Comparison of ENCODE assay signal across 11 mouse cellular contexts in the genomic region with DNA sequence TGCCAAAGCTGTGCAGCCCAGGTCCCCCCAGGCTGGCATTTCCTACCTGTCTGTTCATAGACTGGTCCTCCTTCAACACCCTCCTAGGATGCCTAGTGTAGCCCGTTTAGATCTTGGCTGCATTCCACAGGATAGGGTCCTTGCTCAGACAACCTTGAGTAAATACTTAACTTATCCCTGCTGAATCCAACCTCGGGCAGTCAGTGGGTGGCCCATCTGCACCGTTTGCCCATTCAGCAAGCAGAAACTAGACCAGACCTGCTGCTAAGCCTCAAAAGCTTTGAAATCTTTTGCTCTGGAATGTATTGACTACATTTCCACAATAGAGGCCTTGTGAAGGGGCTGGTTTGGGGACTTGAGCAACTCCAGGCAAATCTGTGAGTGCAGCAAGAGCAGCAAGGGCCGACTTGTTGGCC. TPM values are rescaled to one million over a fixed set of nuclear protein-coding genes. Genes with fewer than 3 reads are reported as not detected.
DNase-seq lines count a peak whose midpoint lies in the region; ATAC-seq and TF ChIP-seq lines count a peak whose summit lies in the region.
"Had no signal": no experiment of that assay in that cellular context is flagged by ENCODE, and none has a peak within 500 bp of the region (broad histone marks: within the 10 kb centered on the region; RNA-seq: fewer than 3 reads in every experiment).

No protein-coding gene starts in this region.

- no peak overlapping the region for H3K4me3 ChIP-seq in hindbrain, embryonic 10.5 days
- no peak overlapping the region for H3K4me3 ChIP-seq in hindbrain, postnatal 0 days (ENCODE audit: low read length)
- H3K4me3 ChIP-seq in kidney, postnatal 0 days (replicated peaks; ENCODE audit: low read depth, low read length) = no peak overlapping the region
- H3K4me3 ChIP-seq: erythroblast, embryonic 14.5 days; myocyte had no signal

- peak; percentile 25 for DNase-seq in hindbrain, embryonic 10.5 days (ENCODE audit: low spot score)
- DNase-seq in hindbrain, postnatal 0 days (ENCODE audit: low spot score) = no peak
- peak; percentile 31 for DNase-seq in ES-CJ7 (ENCODE audit: low read depth, low spot score)
- DNase-seq in fat pad, adult 2 months (ENCODE audit: extremely low read depth, low read depth, low spot score) = peak; percentile 85
- peak; percentile 60 for DNase-seq in kidney, postnatal 0 days (ENCODE audit: low spot score)
- DNase-seq in ovary, postnatal 14 days (ENCODE audit: low spot score) = no peak
- no peak for DNase-seq in gastrocnemius, postnatal 14 days
- DNase-seq in B cell, adult 2 months = no peak
- DNase-seq: adrenal gland, postnatal 36 days had no signal

- H3K27ac ChIP-seq in hindbrain, embryonic 10.5 days = peak overlapping the region; percentile 19; the same call in 1 of the 2 replicates
- H3K27ac ChIP-seq in hindbrain, postnatal 0 days = no peak overlapping the region
- H3K27ac ChIP-seq in kidney, postnatal 0 days = peak overlapping the region; percentile 84

- H3K9ac ChIP-seq in hindbrain, postnatal 0 days (replicated peaks; ENCODE audit: low read length) = no peak overlapping the region
- H3K9ac ChIP-seq in kidney, postnatal 0 days (ENCODE audit: low read depth, low read length) = no peak overlapping the region

- no peaks in the 10 kb centered on the region for H3K36me3 ChIP-seq in hindbrain, embryonic 10.5 days
- no peaks in the 10 kb centered on the region for H3K36me3 ChIP-seq in hindbrain, postnatal 0 days (ENCODE audit: insufficient read depth, low read length)
- H3K36me3 ChIP-seq in kidney, postnatal 0 days (ENCODE audit: insufficient read depth, low read length) = no peaks in the 10 kb centered on the region

- no peak for TF ChIP-seq CTCF in hindbrain, postnatal 0 days (IDR thresholded peaks at IDR 0.05; ENCODE audit: low read depth)
- TF ChIP-seq CTCF in kidney, postnatal 0 days (IDR thresholded peaks at IDR 0.05; ENCODE audit: low read depth) = no peak

- no peaks in the 10 kb centered on the region for H3K27me3 ChIP-seq in hindbrain, embryonic 10.5 days (ENCODE audit: insufficient read depth, poor library complexity, severe bottlenecking)
- no peaks in the 10 kb centered on the region for H3K27me3 ChIP-seq in hindbrain, postnatal 0 days (ENCODE audit: insufficient read depth, low read length)
- no peaks in the 10 kb centered on the region for H3K27me3 ChIP-seq in kidney, postnatal 0 days (ENCODE audit: insufficient read depth, low read length)

- H3K4me2 ChIP-seq in hindbrain, postnatal 0 days (ENCODE audit: low read depth, low read length) = no peak overlapping the region
- H3K4me2 ChIP-seq in kidney, postnatal 0 days (ENCODE audit: low read length) = no peak overlapping the region

- no peak for ATAC-seq in hindbrain, postnatal 0 days
- ATAC-seq in kidney, postnatal 0 days (replicated peaks; ENCODE audit: low FRiP score, low read depth) = peak; percentile 89

- H3K9me3 ChIP-seq in hindbrain, embryonic 10.5 days = no peaks in the 10 kb centered on the region
- no peaks in the 10 kb centered on the region for H3K9me3 ChIP-seq in hindbrain, postnatal 0 days (ENCODE audit: low read length)
- no peaks in the 10 kb centered on the region for H3K9me3 ChIP-seq in kidney, postnatal 0 days (replicated peaks; ENCODE audit: low read length)

- peaks cover 23% of the 10 kb centered on the region for H3K4me1 ChIP-seq in hindbrain, embryonic 10.5 days (replicated peaks)
- H3K4me1 ChIP-seq in hindbrain, postnatal 0 days (ENCODE audit: insufficient read depth, low read length) = no peaks in the 10 kb centered on the region
- H3K4me1 ChIP-seq in kidney, postnatal 0 days (replicated peaks; ENCODE audit: insufficient read depth, low read length) = peaks cover 16% of the 10 kb centered on the region; the same call in 1 of the 2 replicates

- intact Hi-C loops in gastrocnemius, postnatal 14 days (cut with DNase I; ENCODE audit: low total_unique reads) = no loop called here

- WGBS in hindbrain, embryonic 10.5 days = 29% methylated on average over 4 of the region's 4 CpGs
- WGBS in hindbrain, postnatal 0 days = 12% methylated on average over 4 of the region's 4 CpGs
- 21% methylated on average over 4 of the region's 4 CpGs for WGBS in kidney, postnatal 0 days

RNA-seq across cellular contexts. Expression of a gene that starts 23.2 kb away (rescaled TPM):
- polyA plus RNA-seq in hindbrain, embryonic 10.5 days (2016; fragmentation: Nextera tagmentation; extraction: Ambion mirVana) = 31.1 and 33.9 TPM in 2 replicates
- total RNA-seq in hindbrain, postnatal 0 days (2014; rRNA removed) = 48.9 and 49.8 TPM in 2 replicates
- 39.5 and 39.9 TPM in 2 replicates for polyA plus RNA-seq in hindbrain, postnatal 0 days (2015; fragmentation: Nextera tagmentation; extraction: Ambion mirVana)
- 45.6 and 47.1 TPM in 2 replicates for polyA plus RNA-seq in kidney, postnatal 0 days (2015; fragmentation: Nextera tagmentation; extraction: Ambion mirVana)
- 1 to 10 TPM; 6.1 to 6.3 TPM for total RNA-seq in gastrocnemius, postnatal 14 days (2021)

Comparison
In these comparisons a context has a peak if more than half of its experiments do, and no peak if none do; other contexts are left out.
1. DNase-seq: peak in hindbrain, embryonic 10.5 days (single experiment), ES-CJ7 (single experiment), fat pad, adult 2 months (single experiment) and kidney, postnatal 0 days (single experiment); none in hindbrain, postnatal 0 days (single experiment), ovary, postnatal 14 days (single experiment), gastrocnemius, postnatal 14 days (single experiment) and B cell, adult 2 months (0 of 2).